Mouse (Mus musculus) adrenal gland, adult (tissue): ENCODE measurements around the gene Coa3.

Experiments used
- DNase-seq, 2 experiments: peaks; one replicate each; pipeline ENCODE4 v3.0.0; 2022 to 2023; ENCODE audit warnings: low spot score in 1 of 2; ENCODE audit not compliant: inconsistent age in 2 of 2

Gene Coa3

DNA sequence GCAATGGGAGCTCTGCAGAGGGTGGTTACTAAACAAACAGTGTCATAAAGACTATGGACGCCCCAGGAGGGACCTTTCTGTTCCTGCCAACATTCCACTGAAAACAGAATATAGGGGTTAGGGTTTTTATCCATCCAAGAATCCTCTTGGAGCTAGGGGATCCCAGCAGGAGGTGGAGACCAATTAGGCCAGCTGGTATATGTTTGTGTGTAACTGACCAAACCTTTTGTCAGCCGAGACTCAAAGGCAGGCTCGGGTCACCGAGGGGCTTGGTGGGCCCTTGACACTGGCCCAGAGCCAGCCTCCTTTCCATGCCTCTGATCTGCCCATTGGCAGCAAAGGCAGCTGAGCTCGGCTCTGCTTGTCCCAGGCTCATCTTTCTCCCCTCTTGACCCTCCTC is 4.0 kb upstream of the Coa3 start:
- DNase-seq: no peak

DNA sequence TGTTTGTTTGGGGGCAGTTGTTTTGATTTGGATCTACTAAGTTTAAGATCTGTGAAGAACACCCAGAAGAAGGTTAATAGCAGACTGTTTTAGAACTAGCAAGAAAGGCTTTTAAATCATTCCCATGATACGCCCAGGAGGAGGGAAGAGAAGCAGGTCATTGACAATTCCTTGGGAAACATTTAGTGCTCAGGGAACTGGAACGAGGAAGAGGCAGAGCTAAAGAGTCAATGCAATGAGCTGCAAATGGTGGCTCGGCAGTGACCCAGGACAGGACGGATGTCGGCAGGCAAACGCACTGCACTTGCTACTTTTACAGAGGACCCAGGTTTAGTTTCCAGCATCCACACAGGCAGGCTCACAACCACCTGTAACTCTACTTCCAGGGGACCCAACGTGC is 1.9 kb upstream of the Coa3 start:
- no peak for DNase-seq

DNA sequence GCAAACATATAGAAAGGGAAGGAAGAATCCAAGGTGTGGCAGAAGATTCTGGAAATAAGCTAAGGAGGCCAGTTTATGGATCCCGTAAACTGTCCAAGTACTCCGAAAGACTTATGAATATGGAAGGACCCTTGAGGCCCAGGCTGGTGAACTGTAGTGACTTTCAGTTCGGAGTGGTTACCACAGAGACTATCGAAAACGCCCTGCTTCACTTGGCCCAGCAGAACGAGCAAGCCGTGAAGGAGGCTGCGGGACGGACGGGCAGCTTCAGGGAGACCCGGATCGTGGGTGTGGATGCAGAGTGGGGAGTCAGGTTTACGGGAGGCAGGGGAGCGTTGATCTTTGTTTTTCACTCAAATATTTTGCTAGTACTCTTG is 267 bp upstream of the Coa3 start:
- no peak for DNase-seq

DNA sequence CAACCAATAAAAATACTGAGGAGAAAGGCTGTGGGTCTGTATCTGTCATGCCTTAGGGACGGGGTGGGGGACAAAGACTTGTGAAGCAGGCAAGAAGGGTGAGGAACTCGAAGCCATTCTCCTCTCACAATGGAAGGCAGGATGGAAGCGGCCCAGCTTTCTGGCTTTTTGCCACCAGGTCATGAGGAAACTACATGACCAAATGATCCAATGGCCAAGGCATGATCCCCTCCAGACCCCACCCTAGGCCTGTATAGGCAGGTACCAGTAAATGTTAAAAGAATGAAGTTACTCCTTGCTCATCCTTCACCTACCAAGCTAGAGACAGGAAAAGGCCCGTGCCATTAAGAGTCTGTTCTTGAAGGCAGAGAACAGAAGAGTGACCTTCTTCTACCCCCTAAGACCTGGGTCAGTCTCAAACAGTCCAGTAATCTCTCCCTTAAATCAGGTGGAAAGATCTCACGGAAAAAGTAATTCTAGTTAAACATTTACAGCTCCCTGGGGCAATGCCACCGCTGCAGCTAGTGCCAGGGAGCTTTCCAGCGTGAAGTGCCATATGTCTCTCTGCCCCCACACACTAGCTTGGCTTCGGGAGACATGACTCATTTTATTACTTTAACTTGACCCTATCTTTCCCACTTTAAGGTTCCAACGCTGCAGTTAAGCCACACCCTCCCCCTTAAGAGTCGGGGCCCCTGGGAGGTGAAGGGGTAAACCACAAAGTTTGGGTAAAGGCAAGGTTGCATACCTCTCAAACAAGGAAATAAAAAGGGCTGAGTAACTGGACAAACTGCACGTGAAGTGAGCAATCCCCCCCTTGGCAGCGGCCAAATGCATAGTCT is 1.3 kb downstream of the Coa3 start:
- no peak for DNase-seq

DNA sequence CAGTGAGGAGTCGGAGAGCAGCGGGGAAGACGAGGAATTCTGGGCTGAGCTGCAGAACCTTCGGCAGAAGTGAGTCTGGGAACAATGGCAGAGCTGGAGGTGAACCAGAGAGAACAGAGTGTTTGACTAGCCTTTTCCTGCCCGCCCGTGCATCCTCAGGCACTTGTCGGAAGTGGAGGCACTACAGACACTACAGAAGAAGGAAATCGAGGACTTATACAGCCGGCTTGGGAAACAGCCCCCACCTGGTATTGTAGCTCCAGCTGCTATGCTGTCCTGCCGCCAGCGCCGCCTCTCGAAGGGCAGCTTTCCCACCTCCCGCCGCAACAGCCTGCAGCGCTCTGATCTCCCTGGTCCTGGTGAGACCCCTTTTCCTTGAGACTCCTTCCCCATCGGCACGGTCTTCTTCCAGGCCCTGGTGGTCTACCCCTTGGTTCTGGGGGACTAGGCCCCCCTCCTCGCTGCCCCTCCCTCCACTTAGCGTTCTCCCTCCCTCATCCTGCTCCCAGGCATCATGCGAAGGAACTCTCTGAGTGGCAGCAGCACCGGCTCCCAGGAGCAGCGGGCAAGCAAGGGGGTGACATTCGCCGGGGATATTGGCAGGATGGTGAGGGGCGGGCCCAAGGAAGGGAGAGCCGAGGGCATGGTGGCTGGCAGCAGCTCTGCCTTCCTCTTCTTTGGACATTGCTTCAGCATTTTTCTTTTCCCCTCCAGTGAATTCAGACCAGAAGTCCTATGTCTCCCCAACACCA is 2.4 kb downstream of the Coa3 start:
- peak in 1 of 2 experiments; percentile 26 for DNase-seq

DNA sequence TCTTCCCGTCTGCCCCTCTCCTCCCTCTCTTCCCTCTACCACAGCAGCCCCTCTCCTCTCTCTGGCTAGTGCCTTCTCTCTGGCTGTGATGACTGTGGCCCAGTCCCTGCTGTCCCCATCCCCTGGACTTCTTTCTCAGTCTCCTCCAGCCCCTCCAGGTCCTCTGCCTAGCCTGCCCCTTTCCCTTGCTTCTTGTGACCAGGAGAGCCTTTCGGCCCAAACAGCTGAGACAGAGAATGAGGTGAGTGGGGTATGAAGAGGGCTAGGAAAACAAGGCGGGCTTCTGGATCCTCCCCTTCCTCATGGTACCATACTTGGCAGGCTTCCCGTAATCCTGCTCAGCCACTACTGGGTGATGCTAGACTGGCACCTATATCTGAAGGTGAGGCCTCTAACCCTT is 3.6 kb downstream of the Coa3 start:
- no peak for DNase-seq

DNA sequence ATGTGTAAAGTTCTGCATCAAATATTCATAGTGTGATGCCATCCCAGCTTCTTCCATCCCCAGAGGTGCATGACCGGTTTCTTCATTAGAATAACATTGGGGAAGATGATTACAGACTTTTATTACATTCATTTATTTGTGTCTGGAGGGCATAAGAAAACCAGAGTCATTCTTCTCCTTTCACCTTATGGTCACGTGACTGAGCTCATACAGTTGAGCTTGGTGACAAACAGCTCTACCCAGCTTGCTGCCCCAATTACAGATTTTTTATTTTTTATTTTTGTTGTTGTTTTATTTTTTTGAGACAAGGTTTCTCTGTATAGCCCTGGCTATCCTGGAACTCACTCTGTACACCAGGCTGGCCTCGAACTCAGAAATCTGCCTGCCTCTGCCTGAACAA is 6.5 kb downstream of the Coa3 start:
- DNase-seq: no peak

DNA sequence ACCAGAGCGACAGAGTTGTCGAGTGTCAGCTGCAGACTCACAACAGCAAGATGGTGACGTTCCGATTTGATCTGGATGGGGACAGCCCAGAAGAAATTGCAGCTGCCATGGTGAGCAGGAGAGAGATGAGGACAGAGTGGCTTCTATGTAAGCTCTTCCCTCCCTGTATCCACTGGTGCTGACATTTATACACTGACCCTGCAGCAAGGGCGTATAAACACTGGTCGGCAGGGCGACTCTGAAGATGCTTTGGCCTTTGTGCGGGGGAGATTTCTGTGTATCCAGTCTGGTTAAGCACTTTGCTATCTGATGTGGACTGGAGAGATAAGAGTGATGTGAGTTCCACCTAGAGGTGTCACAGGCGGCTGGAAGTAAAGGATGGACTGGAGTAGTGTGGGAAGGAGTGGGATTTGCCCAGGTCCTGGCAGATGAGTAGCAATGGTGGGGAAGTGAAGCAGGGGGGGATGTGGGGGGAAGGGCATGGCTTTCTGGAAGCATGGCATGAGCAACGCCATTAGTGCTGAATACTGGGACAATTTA is 9.3 kb downstream of the Coa3 start:
- DNase-seq: no peak

DNA sequence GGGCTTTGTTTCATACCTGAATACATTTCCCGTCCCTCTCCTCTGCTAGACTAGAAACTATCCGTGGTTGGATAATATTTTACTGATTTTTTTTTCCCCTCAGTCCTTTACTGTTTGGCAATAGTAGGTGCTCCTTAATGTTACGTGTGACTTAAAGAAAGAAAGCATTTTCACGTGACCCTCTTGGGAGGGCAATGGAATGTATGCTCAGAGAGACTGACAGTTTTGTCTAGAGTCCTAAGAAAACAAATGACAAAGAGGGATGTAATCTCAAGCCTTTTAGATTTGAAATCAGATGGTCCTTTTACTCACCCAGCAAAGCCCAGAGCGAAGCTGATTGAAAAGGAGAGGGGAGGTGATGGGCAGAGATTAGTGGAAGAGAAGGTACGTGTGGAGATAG is 13.0 kb downstream of the Coa3 start:
- no peak for DNase-seq

DNA sequence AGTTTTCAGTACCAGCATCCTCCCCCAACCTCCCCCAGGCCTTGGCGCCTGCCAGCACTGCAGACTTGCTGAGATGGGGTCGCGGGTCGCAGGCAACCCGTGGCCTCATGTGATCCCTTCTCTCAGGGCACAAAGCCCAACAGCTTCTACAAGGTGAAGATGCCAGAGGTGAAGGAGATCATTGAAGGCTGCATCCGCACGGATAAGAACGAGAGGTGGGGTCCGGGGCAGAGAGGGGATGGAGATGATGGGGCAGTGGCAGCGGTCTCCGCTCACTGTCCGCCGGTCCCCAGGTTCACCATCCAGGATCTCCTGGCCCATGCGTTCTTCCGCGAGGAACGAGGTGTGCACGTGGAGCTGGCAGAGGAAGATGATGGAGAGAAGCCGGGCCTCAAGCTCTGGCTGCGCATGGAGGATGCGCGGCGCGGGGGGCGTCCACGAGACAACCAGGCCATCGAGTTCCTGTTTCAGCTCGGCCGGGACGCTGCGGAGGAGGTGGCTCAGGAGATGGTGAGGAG is 13.9 kb downstream of the Coa3 start:
- no peak for DNase-seq

DNA sequence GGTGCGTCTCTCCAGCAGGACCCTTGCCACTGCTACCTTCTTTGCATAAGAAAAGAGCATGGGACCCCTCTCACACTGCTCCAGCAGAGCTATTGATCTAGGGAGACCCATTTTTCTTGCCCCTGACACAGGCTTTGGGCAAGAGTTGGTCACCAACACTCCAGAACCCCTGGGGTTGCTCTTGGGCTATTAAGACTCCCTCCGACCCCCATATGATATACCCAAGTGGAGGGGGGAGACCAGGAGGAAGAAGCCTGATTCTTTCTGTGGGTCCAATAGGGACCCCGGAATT is 15.0 kb downstream of the Coa3 start:
- DNase-seq: no peak

DNA sequence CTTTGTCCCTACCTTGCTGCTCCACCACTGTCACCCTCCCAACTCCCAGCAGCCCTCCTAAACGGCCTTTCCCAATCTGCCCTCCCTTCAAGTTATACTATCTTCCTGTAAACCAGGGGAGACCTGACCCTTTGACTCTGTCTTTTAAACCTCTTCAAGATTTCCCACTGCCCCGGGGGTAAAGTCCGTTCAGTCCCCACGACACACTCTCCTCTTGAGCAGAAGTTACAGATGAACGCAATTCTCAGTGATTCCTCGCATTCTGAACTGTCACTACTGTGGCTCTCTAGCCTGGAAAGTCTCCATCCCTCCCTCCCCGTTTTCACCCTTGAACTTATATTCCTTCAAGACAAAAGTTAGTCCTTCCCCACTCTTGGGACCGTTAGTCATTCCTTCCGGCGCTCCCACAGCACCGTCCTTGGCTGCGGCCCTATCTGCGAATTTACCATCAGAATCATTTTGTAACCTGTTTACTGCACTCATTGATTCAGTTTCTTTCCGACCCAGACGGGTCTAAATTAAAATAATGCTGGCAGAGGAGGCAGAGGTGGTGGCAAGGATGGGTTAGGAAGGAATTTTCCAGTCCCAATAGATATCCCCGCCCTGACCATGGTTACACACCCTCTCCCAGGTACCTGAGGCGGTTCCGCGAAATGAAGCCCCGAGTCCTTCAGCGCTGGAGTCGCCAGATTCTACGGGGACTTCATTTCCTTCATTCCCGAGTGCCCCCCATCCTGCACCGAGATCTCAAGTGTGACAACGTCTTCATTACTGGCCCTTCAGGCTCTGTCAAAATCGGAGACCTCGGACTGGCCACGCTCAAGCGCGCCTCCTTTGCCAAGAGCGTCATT is 15.6 kb downstream of the Coa3 start:
- DNase-seq: peak in 1 of 2 experiments; percentile 70

DNA sequence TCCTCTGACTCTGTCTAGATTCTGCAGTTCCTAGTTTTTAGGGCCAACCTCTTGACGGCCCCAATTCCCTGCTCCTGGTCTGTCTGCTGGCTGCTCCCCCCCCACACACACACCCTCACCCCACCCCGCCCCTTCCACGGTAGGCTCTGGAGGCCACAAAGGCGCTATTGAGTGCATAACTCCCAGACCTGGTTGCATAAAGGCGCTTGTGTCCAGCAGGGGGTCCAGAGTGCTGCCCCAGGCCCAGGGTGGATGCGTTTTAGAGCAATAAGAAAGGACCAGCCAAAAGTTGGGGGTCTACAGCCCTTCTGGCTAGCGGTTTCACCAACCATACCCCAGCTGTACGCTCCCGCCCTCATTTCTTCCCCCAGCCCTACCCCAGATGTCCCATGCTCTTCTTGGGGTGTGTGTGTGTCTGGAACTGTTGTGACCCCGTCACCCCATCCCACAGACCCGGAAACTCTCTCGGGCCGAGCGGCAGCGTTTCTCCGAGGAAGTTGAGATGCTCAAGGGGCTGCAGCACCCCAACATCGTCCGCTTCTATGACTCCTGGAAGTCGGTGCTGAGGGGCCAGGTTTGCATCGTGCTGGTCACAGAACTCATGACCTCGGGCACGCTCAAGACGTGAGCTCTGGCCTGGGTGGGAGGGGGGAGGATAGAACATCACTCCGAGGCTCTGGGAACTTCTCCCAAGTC is 16.5 kb downstream of the Coa3 start:
- DNase-seq: no peak

DNA sequence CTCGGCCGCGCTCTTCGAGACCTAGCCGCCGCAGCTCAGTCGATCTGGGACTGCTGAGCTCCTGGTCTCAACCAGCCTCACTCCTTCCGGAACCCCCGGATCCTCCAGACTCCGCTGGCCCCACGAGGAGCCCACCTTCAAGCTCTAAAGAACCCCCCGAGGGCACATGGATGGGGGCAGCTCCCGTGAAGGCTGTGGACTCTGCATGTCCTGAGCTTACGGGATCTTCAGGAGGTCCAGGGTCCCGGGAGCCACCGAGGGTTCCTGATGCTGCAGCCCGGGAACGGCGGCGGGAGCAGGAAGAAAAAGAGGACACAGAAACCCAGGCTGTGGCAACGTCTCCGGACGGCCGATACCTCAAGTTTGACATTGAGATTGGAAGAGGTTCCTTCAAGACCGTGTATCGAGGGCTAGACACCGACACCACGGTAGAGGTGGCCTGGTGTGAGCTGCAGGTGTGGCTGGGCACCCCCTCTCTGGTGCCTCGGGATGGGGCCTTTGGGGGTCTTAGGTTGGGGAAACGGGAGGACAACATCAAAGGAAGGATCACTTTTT is 18.0 kb downstream of the Coa3 start:
- no peak for DNase-seq

DNA sequence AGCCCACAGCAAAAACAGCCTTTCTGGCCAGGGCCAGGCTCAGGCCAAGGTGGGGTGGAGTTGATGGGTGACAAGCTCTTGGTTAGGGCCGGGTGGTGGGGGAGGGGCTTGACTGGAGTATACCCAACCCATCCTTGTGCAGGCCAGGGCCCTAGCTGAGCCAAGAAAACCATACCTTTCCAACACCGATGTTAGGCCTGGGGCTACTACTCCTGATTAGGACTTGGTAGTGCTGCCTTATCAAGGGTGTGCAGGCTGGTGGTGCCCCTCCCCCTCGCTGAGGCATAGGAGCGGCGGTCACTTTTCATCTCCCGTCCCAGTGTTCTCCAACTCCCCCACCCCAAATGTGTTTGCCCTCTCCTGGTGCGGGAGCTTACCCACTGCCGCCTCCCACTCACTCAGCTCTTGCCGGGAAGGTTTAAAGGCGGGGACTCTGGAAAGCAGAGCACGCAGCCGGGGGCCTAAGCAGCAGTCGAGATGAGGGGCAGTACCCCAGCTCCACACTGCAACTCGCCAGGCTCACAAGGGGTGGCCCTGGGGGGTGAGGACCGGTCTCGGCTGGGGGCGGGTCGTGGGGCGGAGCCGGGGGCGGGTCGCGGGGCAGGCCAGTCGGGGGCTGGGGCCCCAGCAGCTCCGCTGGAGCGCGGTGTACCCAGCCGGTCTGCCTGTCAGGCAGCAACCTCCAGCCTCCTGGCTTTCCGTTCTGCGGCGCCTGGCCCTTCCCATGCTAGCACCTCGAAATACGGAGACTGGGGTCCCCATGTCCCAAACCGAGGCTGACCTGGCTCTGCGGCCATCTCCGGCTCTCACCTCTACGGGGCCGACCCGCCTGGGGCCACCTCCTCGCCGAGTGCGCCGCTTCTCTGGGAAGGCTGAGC is 18.7 kb downstream of the Coa3 start, which contains the start of gene Wnk4:
TSS of gene Wnk4 (plus strand) at position 620 of the 878 bp plus-strand sequence.
- peak; percentile 68 to 84 for DNase-seq

DNA sequence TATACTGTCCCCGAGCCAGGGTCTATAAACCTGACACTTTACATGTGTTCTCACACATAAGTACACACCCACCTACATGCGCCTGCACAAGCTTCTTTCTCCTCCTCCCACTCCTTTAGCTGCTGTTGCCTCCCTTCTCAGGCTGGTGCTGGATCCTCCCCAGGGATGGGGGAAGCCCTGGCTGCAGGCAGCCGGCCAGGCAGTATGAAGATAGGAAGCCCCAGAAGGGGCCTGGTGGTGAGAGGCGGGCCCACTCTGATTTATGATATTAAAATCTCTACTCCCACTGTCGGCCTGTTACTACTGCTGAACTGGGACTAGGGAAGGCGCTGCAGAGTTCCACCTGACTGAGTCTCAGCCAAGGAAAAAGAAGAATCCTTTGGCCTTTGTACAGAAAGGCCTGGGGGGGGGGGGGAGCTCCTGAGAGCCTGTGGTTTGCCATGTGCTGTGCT is 19.6 kb downstream of the Coa3 start:
- no peak for DNase-seq

DNA sequence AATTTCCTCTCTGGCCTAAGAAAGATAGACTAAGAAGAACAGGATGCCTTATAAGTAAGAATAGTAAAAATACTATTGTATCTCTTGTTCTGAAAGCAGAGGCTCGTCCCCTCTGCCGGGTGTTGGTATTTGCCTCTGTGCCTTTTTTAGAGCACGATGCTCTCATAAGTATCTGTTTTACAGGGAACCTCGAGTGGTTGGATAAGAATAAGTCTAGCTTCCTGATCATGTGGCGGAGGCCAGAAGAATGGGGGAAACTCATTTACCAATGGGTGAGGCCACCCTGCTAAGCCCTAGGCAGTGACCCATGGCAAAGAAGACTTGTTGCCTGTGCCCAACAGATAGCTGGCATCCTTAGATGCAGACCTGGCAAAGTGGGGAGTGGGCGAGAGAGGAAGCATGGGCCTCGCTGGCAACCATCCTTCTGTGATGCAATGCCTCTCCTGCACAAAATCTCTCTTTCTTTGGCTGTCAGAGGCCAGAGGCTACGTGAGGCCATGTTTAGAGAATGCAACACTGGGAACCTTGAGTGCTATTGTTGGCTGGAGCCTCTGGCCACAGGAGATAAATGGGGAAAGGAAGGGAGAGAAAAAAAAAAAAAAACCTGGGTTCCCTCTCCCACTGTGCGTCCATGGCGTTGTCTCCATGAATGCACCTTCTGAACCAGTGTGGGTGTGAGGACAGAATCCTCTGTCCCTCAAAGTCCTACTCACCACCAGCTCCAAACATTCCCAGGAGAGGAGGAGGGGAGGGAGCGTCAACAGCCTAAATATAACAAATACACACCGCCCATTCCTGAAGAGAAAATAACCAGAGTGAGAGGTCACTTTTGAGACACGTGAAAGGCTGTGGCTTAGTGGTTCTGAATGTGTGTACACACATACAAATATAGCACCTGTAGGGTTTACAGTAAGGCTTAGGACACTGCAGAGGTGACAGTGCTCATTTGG is 22.8 kb downstream of the Coa3 start:
- DNase-seq: no peak
